Mouse (Mus musculus) spleen, adult 2 months (tissue): ENCODE results near the gene Wars. TPM values are rescaled to one million over a fixed set of nuclear protein-coding genes. Genes with fewer than 3 reads are reported as not detected.

Source experiments
- DNase-seq, 2 experiments: peaks; one replicate each; pipeline versions ENCODE4 v3.0.0 to v3.0.0-alpha.2; 2012 to 2021; ENCODE audit warnings: low spot score in 2 of 2, low read depth in 1 of 2
- H3K27ac ChIP-seq: fragments of 200-500 bp; 2 replicates; pipeline ENCODE4 v1.5.1; 2012; ENCODE audit warnings: low read length, inconsistent platforms; ENCODE audit not compliant: insufficient read depth
- H3K27me3 ChIP-seq: fragments of 200-500 bp; 2 replicates; pipeline ENCODE4 v1.6.1; 2012; ENCODE audit warnings: mild to moderate bottlenecking, moderate library complexity, low read length, inconsistent platforms; ENCODE audit not compliant: control insufficient read depth, insufficient read depth
- H3K36me3 ChIP-seq: fragments of 200-500 bp; 2 replicates; pipeline ENCODE4 v1.6.1; 2012; ENCODE audit warnings: mild to moderate bottlenecking, low read length, inconsistent platforms; ENCODE audit not compliant: control insufficient read depth, insufficient read depth
- H3K4me1 ChIP-seq: fragments of 200-500 bp; 2 replicates; pipeline ENCODE4 v1.6.1; 2011; ENCODE audit warnings: inconsistent platforms; ENCODE audit not compliant: control insufficient read depth, insufficient read depth, insufficient read length
- H3K4me3 ChIP-seq: fragments of 200-500 bp; 2 replicates; pipeline ENCODE4 v1.5.1; 2011; ENCODE audit warnings: mild to moderate bottlenecking, inconsistent platforms; ENCODE audit not compliant: insufficient read depth, insufficient read length; ENCODE audit errors: extremely low read depth
- CTCF ChIP-seq: fragments of 200-500 bp; IDR thresholded peaks from 2 replicates; pipeline ENCODE4 v1.5.1; 2011; ENCODE audit warnings: mild to moderate bottlenecking, inconsistent platforms; ENCODE audit not compliant: insufficient read depth, insufficient read length, insufficient replicate concordance; ENCODE audit errors: extremely low read depth
- POLR2A ChIP-seq: fragments of 200-500 bp; IDR thresholded peaks from 2 replicates; pipeline ENCODE4 v1.6.1; 2011; ENCODE audit warnings: low read depth, low read length, inconsistent platforms
- WGBS: fragments of 180-500 bp; shearing (Covaris S2); methylation state at CpG from one replicate; pipeline ENCODE4 v1.1.7; 2018; 5-methylcytosine and 5-hydroxymethylcytosine counted together
- polyA plus RNA-seq: library from polyadenylated mRNA; depleted of rRNA; stranded (reverse); fragments of >200 nt; gene quantifications from 2 replicates; pipeline ENCODE4 v1.2.3, GENCODE M21; 2012

Gene Wars
- polyA plus RNA-seq, 1 experiment: 45.5 TPM

DNA sequence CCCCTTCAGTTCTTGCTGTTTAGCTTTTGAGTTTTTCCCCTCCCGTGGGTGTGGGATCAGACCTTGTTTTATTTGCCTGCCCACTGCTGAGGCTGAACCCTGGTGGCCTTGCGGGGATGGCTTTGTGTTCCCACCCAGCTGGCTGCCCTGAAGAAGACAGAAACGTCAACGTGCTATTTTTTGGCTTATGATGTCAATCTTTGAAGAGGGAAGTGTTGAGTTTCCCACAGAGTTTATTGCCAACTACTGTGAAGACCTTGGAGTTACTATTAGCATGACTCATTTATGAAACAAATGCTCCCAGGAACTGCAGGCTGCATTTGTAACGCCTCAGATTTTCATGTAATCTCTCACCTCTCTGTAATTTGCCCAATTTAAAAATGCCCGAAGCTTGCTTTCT lies 42.9 kb upstream of the Wars start:
- 35% methylated on average over 6 of the region's 6 CpGs for WGBS
- Histone ChIP-seq H3K27ac (no peak overlapping the region), H3K4me3 (no peak overlapping the region), H3K4me1 (no peaks in the 10 kb centered on the region), H3K27me3 (no peaks in the 10 kb centered on the region), H3K36me3 (no peaks in the 10 kb centered on the region)
- TF ChIP-seq POLR2A (no peak), CTCF (no peak)
- DNase-seq: no peak

GRCm38 (mm10) chr12:108934231-108934630 lies 40.3 kb upstream of the Wars start:
- TF ChIP-seq CTCF (no peak), POLR2A (no peak)
- no peaks in the 10 kb centered on the region for H3K27me3 ChIP-seq
- H3K4me3 ChIP-seq: no peak overlapping the region
- no peak for DNase-seq
- 60% methylated on average over 6 of the region's 6 CpGs for WGBS
- no peak overlapping the region for H3K27ac ChIP-seq
- H3K4me1 ChIP-seq: 0 out of 2 replicates have a peak, but pooled peaks cover 2% of the 10 kb centered on the region
- no peaks in the 10 kb centered on the region for H3K36me3 ChIP-seq

DNA sequence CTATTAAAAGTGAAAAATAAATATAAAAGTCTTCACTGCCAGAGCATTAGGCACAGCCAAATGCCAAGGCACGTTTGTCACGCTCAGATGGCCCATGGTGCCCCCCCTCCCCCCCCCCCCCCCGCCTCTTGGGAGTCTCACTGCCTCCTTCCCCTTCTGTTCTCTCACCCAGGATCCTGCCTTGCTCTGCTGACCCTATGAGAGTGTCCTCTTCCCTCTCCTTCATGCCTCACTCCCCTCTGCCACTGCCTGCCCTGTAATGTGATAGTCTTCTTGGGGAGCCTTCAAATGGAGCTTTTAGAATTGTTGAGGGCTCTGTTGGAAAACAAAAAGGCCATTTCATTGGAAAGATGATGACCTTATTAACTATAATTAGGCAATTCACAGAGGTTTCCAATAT lies 38.1 kb upstream of the Wars start:
- Histone ChIP-seq H3K36me3 (no peaks in the 10 kb centered on the region), H3K27me3 (no peaks in the 10 kb centered on the region), H3K4me1 (0 out of 2 replicates have a peak, but pooled peaks cover 2% of the 10 kb centered on the region), H3K4me3 (no peak overlapping the region), H3K27ac (no peak overlapping the region)
- no peak for DNase-seq
- 19% methylated on average over 3 of the region's 3 CpGs for WGBS
- no peak for TF ChIP-seq POLR2A
- no peak for TF ChIP-seq CTCF

DNA sequence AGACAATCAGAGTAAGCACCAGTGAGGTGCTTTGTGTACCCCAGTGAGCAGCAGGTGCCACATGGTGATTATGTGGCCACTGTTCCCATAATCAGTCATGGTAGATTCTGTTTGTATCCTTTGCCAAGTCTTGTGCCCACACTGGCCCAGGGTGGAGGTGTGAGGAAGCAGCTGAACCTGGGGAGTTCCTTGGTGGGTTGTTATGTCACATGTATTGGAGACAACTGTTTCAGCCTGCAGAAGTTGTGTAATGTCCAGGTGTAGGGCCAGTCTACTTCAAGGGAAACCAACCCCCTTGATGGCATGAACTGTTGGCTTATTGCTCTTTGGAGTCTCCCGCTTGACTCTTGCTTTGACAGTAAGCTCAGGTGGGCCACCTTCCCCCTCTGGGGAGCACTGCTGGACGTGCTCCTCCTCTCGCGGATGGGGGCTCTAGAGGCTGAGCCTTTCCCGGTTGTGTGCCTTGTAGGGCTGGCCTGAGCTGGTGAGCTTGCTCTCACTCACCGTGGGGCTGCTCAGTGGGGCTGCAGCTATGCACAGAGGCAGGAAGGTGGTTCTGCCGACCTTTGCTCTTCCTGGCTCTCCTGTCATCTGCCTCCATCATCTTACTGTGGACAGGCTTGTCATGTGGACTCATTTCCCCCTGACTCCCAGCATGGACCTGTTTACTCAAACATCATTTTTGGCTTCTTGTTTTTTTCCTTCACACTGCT lies 37.5 kb upstream of the Wars start:
- WGBS: 65% methylated on average over 7 of the region's 7 CpGs
- Histone ChIP-seq H3K27ac (no peak overlapping the region), H3K4me1 (0 out of 2 replicates have a peak, but pooled peaks cover 2% of the 10 kb centered on the region), H3K36me3 (no peaks in the 10 kb centered on the region), H3K27me3 (no peaks in the 10 kb centered on the region), H3K4me3 (no peak overlapping the region)
- no peak for DNase-seq
- no peak for TF ChIP-seq POLR2A
- no peak for TF ChIP-seq CTCF

DNA sequence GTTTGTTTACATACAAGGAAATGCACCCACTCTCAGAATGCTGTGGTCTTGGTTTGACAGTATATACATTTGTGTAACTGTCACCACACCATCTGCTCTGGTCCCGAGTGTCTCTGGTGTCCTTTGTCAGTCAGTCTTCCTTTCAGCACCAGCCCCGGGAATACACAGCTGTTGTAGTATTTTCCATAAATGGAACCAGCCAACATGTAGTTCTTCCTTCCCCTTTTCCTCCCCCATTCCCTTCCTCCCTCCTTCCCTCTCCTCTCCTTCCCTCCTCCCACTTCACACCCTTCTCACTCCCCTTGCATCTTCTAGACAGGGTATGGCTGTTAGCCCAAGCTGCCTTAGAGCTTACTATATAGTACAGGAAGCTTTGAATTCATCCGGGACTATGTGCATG lies 35.5 kb upstream of the Wars start:
- WGBS: 61% methylated on average over 3 of the region's 3 CpGs
- TF ChIP-seq POLR2A: no peak
- no peak for TF ChIP-seq CTCF
- Histone ChIP-seq H3K36me3 (no peaks in the 10 kb centered on the region), H3K4me3 (no peak overlapping the region), H3K27me3 (no peaks in the 10 kb centered on the region), H3K27ac (no peak overlapping the region), H3K4me1 (0 out of 2 replicates have a peak, but pooled peaks cover 2% of the 10 kb centered on the region)
- DNase-seq: no peak

- DNase-seq: no peak
- Histone ChIP-seq H3K27ac (no peak overlapping the region), H3K4me1 (0 out of 2 replicates have a peak, but pooled peaks cover 2% of the 10 kb centered on the region), H3K27me3 (no peaks in the 10 kb centered on the region), H3K36me3 (no peaks in the 10 kb centered on the region), H3K4me3 (no peak overlapping the region)
- TF ChIP-seq POLR2A: no peak
- no peak for TF ChIP-seq CTCF
- WGBS: 85% methylated on average over 2 of the region's 2 CpGs
These were observed 34.3 kb upstream of the Wars start for GRCm38 (mm10) chr12:108928249-108928648.

DNA sequence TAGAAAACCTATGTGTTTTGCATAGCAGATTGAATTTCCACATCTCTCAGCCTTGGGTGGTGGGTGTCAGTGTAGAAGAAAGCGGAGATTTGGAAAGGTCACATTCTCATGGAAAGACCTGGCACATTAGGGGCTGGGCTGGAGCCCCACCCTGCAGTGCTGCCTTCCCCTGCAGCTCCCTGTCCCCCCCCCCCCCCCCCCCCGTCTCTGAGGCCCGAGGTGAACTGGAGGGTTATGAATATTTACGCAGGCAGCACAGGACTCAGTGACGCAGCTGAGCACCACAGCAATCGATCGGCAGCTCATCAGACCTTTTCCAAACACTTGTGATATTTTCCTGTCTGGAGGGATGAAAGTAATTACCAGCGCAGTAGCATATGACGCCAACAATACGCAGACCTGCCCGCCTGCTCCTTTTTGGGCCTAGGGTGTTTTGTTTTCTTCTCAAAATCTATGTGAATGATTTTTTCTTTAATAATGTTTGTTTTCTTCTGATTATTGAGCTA lies 32.7 kb upstream of the Wars start:
- no peak overlapping the region for H3K27ac ChIP-seq
- no peak for TF ChIP-seq POLR2A
- TF ChIP-seq CTCF: no peak
- 92% methylated on average over 9 of the region's 11 CpGs for WGBS
- H3K4me3 ChIP-seq: no peak overlapping the region
- no peak for DNase-seq
- 0 out of 2 replicates have a peak, but pooled peaks cover 2% of the 10 kb centered on the region for H3K4me1 ChIP-seq
- H3K36me3 ChIP-seq: no peaks in the 10 kb centered on the region
- H3K27me3 ChIP-seq: no peaks in the 10 kb centered on the region
